Mouse (Mus musculus): ENCODE measurements around the gene Arhgef7.

The Arhgef7 gene

DNA sequence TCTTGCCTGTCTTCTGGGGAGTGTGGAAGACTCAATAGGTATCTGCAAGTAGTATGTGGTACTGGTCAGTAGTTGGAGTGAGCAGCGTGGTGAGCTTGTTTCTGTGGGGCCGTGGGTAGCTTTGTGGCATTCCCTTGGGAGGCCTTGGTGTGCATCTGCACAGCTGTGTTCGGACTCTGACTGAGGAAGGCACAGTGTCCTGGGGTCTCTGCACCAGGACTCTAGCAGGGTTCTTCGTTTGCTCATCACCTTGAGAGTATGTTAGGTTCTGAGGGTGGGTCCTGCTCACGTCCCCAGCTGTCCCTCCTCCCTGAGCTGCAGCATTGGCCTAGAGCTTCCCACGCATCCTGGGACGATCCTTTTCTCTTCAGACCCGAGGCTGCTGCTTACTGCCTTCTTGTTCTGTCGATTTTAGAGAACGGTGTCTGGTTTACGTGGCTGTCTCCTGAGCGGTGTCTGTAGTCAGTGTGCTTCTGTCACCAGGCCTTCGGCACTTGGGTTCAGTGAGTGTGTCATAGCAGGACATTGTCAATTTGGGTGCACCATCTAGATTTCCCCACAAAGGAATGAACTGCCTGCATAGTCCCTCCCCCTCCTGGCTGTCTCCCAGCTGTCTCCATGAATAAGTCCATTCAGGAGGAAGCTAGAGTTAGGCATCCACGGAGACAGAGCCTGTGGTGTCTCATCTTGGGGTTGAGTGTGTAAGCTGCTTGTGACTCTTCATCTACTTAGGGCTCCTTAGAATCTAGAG is 70.4 kb downstream of the Arhgef7 start:
- peak; percentile 78 for DNase-seq (ENCODE audit: low spot score)

DNA sequence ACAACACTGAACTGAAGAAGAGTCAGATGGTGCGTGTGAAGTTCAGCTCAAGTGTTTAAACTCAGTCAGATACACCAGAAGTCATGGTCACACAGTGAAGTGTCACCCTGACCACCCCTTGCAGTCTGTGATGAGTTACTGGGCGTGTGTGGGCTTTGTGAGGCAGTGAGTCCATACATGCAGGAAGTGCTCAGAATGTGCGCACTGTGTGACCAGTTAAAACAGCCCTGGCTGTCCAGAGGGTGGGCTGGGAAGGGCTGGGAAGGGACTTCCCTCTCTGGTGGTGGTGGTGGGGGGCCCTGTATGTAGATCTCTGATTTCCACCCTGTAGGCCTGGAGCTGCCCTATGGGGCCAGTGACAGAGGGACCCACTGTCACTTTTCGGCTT is 71.0 kb downstream of the Arhgef7 start:
- DNase-seq (ENCODE audit: low spot score): no peak

DNA sequence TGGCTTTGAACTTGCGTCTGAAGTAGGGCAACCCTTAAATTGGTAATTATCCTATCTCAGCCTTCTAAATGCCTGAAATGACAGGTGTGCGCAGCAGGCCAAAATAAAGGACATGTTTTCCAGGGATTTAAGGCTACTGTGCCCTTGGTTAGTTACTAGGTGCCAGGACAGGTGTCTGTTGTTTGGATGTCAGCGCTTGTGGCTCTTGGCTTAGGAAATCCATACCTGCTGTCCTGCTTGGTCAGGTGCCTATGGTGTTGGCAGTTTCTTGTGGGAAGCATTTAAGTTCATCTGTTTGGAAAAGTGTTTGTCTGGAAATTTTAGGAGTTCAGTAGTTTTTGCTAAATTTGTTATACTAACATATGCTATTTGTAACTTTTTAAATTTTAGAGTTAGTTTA is 71.6 kb downstream of the Arhgef7 start:
- DNase-seq (ENCODE audit: low spot score): no peak

- DNase-seq (ENCODE audit: low spot score): no peak
Observed at GRCm38 (mm10) chr8:11800481-11800880, 73.0 kb downstream of the Arhgef7 start.

GRCm38 (mm10) chr8:11801571-11801970 is 74.0 kb downstream of the Arhgef7 start:
- DNase-seq (ENCODE audit: low spot score): no peak

DNA sequence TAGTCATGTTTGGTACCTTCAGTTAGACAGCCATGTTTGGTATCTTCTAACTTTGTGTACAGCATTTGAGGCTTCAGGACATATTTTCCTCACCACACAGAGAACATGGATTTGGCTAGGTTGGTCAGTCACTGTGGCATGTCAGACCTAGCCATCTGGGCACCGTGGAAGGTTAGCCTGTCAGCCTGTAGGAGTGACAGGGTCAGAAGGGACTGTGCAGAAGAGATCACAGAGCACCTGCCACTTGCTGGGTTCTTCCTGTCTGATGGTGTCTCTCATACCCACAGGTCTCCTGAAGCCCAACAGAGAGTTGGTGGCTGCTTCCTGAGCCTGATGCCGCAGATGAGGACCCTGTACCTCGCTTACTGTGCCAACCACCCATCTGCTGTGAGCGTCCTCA is 77.4 kb downstream of the Arhgef7 start:
- DNase-seq (ENCODE audit: low spot score): no peak

- DNase-seq (ENCODE audit: low spot score): no peak
Observed at GRCm38 (mm10) chr8:11806252-11806651, 78.7 kb downstream of the Arhgef7 start.

DNA sequence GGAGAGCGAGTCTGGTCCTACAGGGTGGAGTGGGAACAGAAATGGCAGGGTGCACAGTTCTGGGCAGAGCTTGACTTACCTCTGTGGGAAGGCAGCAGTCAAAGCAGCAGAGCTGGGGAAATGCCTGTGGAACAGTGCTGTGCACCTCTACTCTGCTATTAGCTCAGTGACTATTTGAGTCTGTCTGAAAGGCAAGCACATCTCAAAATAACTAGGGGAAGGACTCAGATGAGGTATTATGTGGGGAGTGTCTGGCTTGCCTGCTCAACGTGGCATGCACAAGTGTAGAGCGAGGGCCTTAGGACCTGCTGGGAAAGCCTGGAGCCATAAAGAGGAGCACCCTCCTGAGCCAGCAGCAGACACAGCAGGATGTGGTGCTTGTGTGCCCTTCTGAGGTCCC is 79.8 kb downstream of the Arhgef7 start:
- DNase-seq (ENCODE audit: low spot score): no peak

DNA sequence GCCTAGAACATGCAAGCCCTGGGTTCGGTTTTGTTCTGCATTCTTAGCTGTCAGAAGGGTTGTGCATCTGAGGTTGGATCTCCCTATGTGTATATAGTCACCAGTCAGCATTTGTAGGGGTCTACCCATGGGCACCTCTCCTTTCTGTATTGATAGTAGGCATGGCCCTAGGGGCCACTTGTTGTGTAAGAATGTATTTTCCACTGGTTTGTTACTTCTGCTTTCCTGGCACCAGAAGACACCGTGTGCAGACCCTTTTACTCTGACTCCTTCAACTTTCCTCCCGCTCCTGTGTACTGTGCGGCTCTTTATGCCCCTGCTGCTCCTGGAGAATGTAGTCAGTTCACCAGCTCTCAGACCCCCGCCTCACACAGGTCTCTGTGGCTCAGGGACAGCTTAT is 80.5 kb downstream of the Arhgef7 start:
- DNase-seq (ENCODE audit: low spot score): no peak

DNA sequence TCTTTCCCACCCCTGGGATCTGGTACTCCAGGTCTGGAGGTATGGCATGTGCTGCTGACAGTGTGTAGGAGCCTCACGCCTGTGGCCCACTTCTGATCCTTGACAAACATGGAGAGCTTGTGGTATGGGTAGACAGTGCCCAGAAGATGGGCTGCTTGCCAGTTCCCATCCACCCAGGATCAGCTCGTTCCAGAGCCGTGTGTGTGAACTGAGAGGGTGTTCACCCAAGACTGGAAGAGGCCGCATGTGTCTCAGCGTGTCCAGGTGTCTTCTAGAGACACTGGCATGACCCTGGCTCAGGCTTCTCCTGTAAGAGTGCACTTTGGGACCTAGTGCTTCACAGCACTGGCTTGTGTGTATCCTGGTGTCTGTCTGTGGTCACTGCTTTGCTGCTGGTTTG is 82.9 kb downstream of the Arhgef7 start:
- no peak for DNase-seq (ENCODE audit: low spot score)

DNA sequence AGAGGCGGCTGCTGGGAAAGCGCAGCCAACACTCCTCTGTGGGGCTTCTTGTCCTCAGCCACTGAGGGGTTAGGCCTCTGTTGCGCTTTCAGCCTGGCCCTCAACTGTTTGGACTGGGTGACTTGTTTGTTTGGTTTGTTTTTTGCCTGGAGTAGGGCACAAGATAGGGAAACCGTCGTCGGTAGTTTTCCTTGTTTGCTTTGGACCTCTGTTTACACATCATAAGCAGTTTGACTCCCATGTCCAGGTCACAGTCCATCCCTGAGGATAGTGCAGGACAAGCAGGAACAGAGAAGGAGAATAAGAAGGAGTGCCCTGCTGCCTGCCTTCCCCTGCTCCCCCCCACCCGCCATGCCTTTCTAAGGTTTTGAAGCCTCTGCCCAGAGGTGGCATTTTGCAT is 86.3 kb downstream of the Arhgef7 start:
- no peak for DNase-seq (ENCODE audit: low spot score)

GRCm38 (mm10) chr8:11815206-11815605 is 87.7 kb downstream of the Arhgef7 start:
- no peak for DNase-seq (ENCODE audit: low spot score)

DNA sequence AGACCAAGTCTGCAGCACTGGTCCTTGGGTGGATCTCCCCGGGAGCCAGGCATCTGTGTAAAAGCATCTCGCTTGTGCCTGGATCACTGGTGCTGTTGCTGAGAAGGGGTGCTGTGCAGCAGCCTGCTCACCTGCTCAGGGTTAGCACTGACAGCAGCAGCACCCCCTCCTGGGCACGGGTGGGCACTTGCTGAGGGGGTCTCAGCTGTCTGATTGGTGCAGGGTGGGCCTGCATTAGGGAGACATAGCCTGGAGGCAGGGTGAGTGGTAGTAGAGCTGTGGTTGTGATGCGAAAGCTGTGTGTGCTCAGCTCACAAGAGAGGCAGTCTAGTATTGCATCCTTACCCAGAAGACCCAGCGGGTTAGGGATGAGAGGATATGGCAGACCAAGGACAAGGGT is 92.6 kb downstream of the Arhgef7 start:
- DNase-seq (ENCODE audit: low spot score): no peak

GRCm38 (mm10) chr8:11820568-11820967 is 93.0 kb downstream of the Arhgef7 start:
- DNase-seq (ENCODE audit: low spot score): no peak

GRCm38 (mm10) chr8:11821451-11822206 is 94.1 kb downstream of the Arhgef7 start:
- DNase-seq (ENCODE audit: low spot score): no peak

- DNase-seq (ENCODE audit: low spot score): no peak
Observed at GRCm38 (mm10) chr8:11822550-11823060, 95.1 kb downstream of the Arhgef7 start.

GRCm38 (mm10) chr8:11825756-11826155 is 98.2 kb downstream of the Arhgef7 start:
- DNase-seq (ENCODE audit: low spot score): no peak

- no peak for DNase-seq (ENCODE audit: low spot score)
Observed at GRCm38 (mm10) chr8:11827312-11827711, 99.8 kb downstream of the Arhgef7 start.

DNA sequence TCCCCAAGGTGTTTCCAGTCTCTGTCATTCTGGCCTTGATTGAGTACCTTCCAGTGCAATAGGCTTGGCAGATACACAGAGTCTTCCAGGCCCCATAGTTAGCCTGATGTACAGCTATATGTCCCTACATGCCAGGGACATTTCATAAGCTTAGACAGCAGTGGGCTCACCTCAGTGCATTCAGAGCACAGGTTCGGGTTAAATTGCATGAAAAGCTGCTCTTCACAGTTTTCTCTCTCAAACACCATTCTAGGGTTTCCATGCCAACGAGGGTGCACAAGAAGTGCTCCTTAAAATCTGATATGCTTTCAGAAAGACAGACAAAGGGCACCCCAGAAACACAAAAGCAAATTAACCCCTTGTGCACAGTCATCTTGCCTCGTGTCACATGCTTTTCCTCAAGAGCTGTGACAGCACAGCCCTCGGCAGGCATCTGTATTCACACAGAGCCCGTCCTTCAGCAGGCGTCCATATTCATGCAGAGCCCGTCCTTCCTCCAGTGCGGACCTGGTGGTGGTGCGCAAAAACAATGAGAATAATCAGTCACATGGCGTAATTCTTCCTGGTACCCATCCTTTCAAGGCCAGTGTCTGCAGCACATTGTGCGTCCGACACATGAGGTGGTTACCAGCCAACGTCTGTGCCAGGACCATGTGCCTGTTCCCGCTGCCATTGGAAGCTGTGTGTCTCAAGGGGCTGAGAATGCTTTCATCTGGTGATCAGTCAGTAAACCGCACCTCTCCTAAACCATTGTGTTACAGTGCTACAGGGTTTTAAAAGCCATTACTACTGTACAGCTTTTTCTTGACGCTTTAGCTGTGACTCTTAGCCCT is 102.9 kb downstream of the Arhgef7 start:
- DNase-seq (ENCODE audit: low spot score): no peak

DNA sequence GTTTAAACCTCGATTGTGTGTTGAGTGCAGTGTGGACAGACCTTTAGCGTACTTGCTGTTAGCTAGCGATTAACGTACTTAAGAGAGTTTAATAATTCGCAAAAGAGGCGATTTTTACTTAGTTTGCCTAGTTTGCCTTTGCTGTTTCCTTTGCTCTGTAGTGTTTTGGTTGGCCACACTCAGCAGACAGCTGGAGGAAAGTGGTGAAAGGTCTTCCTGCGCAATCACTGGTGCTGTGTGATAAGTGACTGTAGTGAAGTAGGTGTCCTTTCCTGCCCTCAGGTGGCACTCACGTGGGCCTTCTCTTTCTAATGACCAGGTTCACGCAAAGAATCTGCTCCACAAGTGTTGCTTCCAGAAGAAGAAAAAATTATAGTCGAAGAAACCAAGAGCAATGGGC is 103.7 kb downstream of the Arhgef7 start:
- no peak for DNase-seq (ENCODE audit: low spot score)

GRCm38 (mm10) chr8:11831939-11832338 is 104.4 kb downstream of the Arhgef7 start:
- DNase-seq (ENCODE audit: low spot score): no peak

DNA sequence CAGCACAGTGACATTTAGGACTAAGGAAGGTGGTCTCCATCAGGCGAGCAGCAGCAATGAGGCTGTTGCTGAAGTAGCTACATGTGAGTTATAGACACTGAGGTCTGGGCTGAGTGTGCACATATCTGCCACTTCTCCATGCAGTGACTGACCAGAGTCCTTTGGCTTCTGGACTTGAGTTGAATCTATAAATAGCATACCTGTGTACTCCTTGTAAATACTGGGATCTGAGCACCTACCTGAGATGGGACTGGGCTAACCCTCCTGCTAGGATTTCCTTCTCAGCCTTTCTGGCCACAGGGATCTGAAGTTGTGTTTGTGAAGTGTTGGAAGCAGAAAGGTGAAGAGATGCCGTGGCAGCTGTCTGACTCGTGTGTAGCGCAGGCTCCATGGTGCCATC is 105.6 kb downstream of the Arhgef7 start:
- DNase-seq (ENCODE audit: low spot score): no peak

DNA sequence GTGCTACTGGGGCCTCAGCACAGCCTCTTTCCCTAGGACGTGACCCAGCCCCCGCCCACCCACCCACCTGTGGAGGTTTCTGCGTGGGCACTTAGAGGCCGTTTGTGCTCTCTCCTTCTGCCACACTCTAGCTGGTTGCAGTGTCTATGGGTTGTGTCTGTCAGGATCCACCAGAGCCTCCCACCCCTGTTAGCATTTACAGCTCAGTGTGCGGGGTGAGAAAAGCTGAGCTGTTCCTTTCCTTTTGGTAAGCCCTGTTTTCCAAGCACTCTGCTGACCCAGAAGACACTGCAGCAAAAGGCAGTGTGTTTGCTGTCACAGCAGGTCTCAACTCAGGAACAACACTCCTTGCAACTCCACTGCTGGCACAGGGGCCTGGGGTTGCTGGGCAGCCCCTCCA is 106.7 kb downstream of the Arhgef7 start:
- DNase-seq (ENCODE audit: low spot score): no peak
